In the genomic region with DNA sequence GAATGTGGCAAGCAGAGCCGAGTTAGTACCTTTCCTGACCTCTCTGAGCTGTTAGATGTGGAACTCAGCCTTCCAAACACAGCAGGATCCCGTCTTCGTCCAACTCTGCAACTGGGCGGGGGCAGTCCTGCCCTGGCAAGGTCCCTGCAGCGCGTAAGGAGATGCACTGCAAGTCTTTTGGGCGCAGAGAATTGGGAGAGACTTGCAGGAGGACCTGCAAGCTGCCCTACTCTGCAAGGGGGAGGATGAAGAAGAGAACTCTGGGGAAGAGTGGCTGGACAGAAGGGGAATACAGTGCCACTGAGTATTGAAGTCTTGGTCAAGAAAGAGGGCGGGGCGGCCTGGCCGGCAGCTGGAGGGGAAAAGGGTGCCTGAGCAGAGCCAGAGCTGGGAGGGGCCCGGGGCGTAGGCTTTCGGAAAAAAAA, we compare ENCODE assay signal across 8 mouse cellular contexts. TPM values are rescaled to one million over a fixed set of nuclear protein-coding genes. Genes with fewer than 3 reads are reported as not detected.
DNase-seq lines count a peak whose midpoint lies in the region; ATAC-seq and TF ChIP-seq lines count a peak whose summit lies in the region.

No protein-coding gene starts in this region.

- TF ChIP-seq POLR2A in testis, adult 2 months (IDR thresholded peaks at IDR 0.05; ENCODE audit: control insufficient read depth, low read depth, low read length): no peak

- no peaks in the 10 kb centered on the region for H3K27me3 ChIP-seq in embryonic facial prominence, embryonic 14.5 days (replicated peaks; ENCODE audit: control insufficient read depth, insufficient read depth, low read length)
- H3K27me3 ChIP-seq in heart, embryonic 15.5 days: no peaks in the 10 kb centered on the region
- no peaks in the 10 kb centered on the region for H3K27me3 ChIP-seq in testis, adult 2 months (ENCODE audit: control insufficient read depth, insufficient read depth, low read length)

- WGBS in embryonic facial prominence, embryonic 14.5 days: 0% methylated on average over 11 of the region's 13 CpGs
- WGBS in heart, embryonic 15.5 days: under 1% methylated on average over 13 of the region's 13 CpGs

- peak; percentile 12; the same call in 1 of the 2 replicates for ATAC-seq in embryonic facial prominence, embryonic 14.5 days (ENCODE audit: low read depth)
- ATAC-seq in heart, embryonic 15.5 days (replicated peaks; ENCODE audit: insufficient number of reproducible peaks, insufficient read depth, low FRiP score, low read depth): peak; percentile 44; the same call in 1 of the 2 replicates
- ATAC-seq in megakaryocyte progenitor cell, adult 5-6 weeks (replicated peaks; ENCODE audit: poor library complexity): peak; percentile 24

- H3K27ac ChIP-seq in embryonic facial prominence, embryonic 14.5 days (replicated peaks; ENCODE audit: low read depth, low read length): no peak overlapping the region
- H3K27ac ChIP-seq in heart, embryonic 15.5 days: peak overlapping the region; percentile 88
- H3K27ac ChIP-seq in testis, adult 2 months (ENCODE audit: control insufficient read depth, insufficient read depth, low read depth, low read length): no peak overlapping the region

- peak overlapping the region; percentile 46 for H3K4me3 ChIP-seq in embryonic facial prominence, embryonic 14.5 days (ENCODE audit: low read depth, low read length)
- H3K4me3 ChIP-seq in heart, embryonic 15.5 days: peak overlapping the region; percentile 70
- H3K4me3 ChIP-seq in testis, adult 2 months (ENCODE audit: control insufficient read depth, low read depth, low read length): peak overlapping the region; percentile 82

- TF ChIP-seq CTCF in testis, adult 2 months (IDR thresholded peaks at IDR 0.05; ENCODE audit: control insufficient read depth, insufficient read depth, insufficient replicate concordance, low read depth, low read length): no peak

- peak overlapping the region; percentile 76 for H3K4me2 ChIP-seq in embryonic facial prominence, embryonic 14.5 days (ENCODE audit: low read depth, low read length)
- H3K4me2 ChIP-seq in heart, embryonic 15.5 days: peak overlapping the region; percentile 89

- no peaks in the 10 kb centered on the region for H3K9me3 ChIP-seq in embryonic facial prominence, embryonic 14.5 days (ENCODE audit: control insufficient read depth, low read length)
- H3K9me3 ChIP-seq in heart, embryonic 15.5 days (replicated peaks): no peaks in the 10 kb centered on the region

- no peaks in the 10 kb centered on the region; the same call in 1 of the 2 replicates for H3K4me1 ChIP-seq in embryonic facial prominence, embryonic 14.5 days (ENCODE audit: control insufficient read depth, insufficient read depth, low read length)
- peaks cover 11% of the 10 kb centered on the region for H3K4me1 ChIP-seq in heart, embryonic 15.5 days (replicated peaks)
- peaks cover 4% of the 10 kb centered on the region for H3K4me1 ChIP-seq in testis, adult 2 months (ENCODE audit: control insufficient read depth, insufficient read depth, low read length)

- no peaks in the 10 kb centered on the region for H3K36me3 ChIP-seq in embryonic facial prominence, embryonic 14.5 days (ENCODE audit: control insufficient read depth, insufficient read depth, low read length)
- H3K36me3 ChIP-seq in heart, embryonic 15.5 days: no peaks in the 10 kb centered on the region
- H3K36me3 ChIP-seq in testis, adult 2 months (ENCODE audit: control insufficient read depth, insufficient read depth, low read length): no peaks in the 10 kb centered on the region

- peak overlapping the region; percentile 52 for H3K9ac ChIP-seq in embryonic facial prominence, embryonic 14.5 days (ENCODE audit: low read depth, low read length)
- peak overlapping the region; percentile 65 for H3K9ac ChIP-seq in heart, embryonic 15.5 days

- peak; percentile 5 for DNase-seq in CD4-positive helper T cell, adult 2 months (ENCODE audit: low read depth, low spot score)
- peak; percentile 9 for DNase-seq in WW6 (ENCODE audit: low read depth, low spot score)
- peak; percentile 24 for DNase-seq in embryonic facial prominence, embryonic 14.5 days (ENCODE audit: low spot score)
- peak; percentile 77 to 81 for DNase-seq in kidney, postnatal 36 days
- no peak for DNase-seq in layer of hippocampus, adult 9-10 months (ENCODE audit: low spot score)

RNA-seq across cellular contexts. Expression of a gene that starts 0.7 kb away (rescaled TPM):
- 3.6 and 4.4 TPM in 2 replicates for polyA plus RNA-seq in embryonic facial prominence, embryonic 14.5 days (2014; fragmentation: Nextera tagmentation; extraction: Ambion mirVana)
- 15.1 and 15.6 TPM in 2 replicates for polyA plus RNA-seq in heart, embryonic 15.5 days (2015; fragmentation: Nextera tagmentation; extraction: Ambion mirVana)
- total RNA-seq in megakaryocyte progenitor cell, adult 5-6 weeks (2015): 29.4 and 34.9 TPM in 2 replicates
- total RNA-seq in megakaryocyte progenitor cell, adult 5-6 weeks (2017): 26.2 and 27.1 TPM in 2 replicates
- 0.32 and 0.42 TPM in 2 replicates for polyA plus RNA-seq in testis, adult 2 months (2012; rRNA removed)
